11 mouse cellular contexts compared by ENCODE assay signal in genomic region chr17:70248250-70248649, GRCm38 (mm10).
"Had no signal": no experiment of that assay in that cellular context is flagged by ENCODE, and none has a peak within 500 bp of the region (broad histone marks: within the 10 kb centered on the region; RNA-seq: fewer than 3 reads in every experiment).

No protein-coding gene starts in this region.

- H3K4me1 ChIP-seq: limb, embryonic 13.5 days had no signal

- H3K4me2 ChIP-seq: limb, embryonic 13.5 days; neural tube, embryonic 12.5 days had no signal

- DNase-seq: kidney, postnatal 36 days; left cerebral cortex, postnatal 4 days; lung, adult 18-20 months; midbrain, embryonic 14.5 days; right cerebral cortex, postnatal 14 days; thymus, postnatal 36 days had no signal

- H3K36me3 ChIP-seq: limb, embryonic 13.5 days; neural tube, embryonic 12.5 days had no signal

- H3K27ac ChIP-seq: kidney, postnatal 0 days; layer of hippocampus, adult 2 months; limb, embryonic 13.5 days; liver, embryonic 14.5 days; neural tube, embryonic 12.5 days had no signal

- H3K27me3 ChIP-seq: limb, embryonic 13.5 days; neural tube, embryonic 12.5 days had no signal

- H3K4me3 ChIP-seq: layer of hippocampus, adult 2 months; limb, embryonic 13.5 days; neural tube, embryonic 12.5 days had no signal

- H3K9ac ChIP-seq: limb, embryonic 13.5 days; liver, embryonic 14.5 days; neural tube, embryonic 12.5 days had no signal

- H3K9me3 ChIP-seq: limb, embryonic 13.5 days; neural tube, embryonic 12.5 days had no signal
